Mouse (Mus musculus) erythroblast, embryonic 14.5 days (primary cell): ENCODE results near the gene Uggt2.

Source experiments
- GATA1 ChIP-seq: IDR thresholded peaks from 2 replicates; pipeline ENCODE4 v1.6.1; 2012; ENCODE audit warnings: low read length, inconsistent platforms, mixed read lengths
- TAL1 ChIP-seq: IDR thresholded peaks from 3 replicates; pipeline ENCODE4 v1.6.1; 2012; ENCODE audit warnings: low read length, inconsistent platforms, mixed read lengths

DNA sequence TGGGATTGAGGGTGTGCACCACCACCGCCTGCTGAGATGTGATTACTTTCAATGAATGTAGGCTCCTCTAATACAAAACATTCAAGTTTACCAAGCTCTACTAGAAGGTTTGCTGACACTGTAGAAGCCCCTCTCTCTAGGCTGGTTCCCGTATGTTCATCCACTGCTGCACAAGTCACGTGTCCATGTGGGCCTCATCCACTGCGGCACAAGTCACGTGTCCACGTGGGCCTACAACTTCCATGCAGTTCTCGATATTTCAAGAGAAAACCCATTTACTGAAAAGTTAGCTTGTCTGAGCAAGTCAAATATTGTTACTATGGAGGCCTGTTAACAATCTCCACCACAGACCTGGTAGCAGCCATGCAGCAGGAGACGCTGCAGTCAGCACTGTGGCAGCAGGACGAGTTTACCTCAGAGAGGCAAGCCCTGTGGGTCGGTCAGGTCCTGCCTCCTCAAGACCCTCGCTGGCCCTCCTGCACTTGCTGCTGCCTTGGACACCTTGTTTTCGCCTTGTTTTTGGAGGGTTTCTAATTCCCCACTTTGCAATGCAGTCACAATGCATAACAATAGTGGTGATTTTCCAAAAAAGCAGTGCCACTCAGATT lies 62.0 kb downstream of the Uggt2 start:
- TF ChIP-seq GATA1 = no peak
- TF ChIP-seq TAL1 = no peak
